Mouse (Mus musculus) G1E (cell line): ENCODE measurements around the gene Gm3776. TPM values are rescaled to one million over a fixed set of nuclear protein-coding genes. Genes with fewer than 3 reads are reported as not detected.
"Not testable (repeated sequence)": the region's sequence is repeated elsewhere in the genome, so short reads cannot be mapped to it uniquely, and the experiment has no call there.

Source experiments
- ATAC-seq: 2 replicates; pipeline ENCODE4 v1.8.0; 2016; ENCODE audit warnings: mild to moderate bottlenecking; ENCODE audit not compliant: insufficient number of reproducible peaks, poor library complexity, low FRiP score, severe bottlenecking; ENCODE audit errors: extremely low read depth
- DNase-seq: peaks from one replicate; pipeline ENCODE4 v3.0.0; 2012; ENCODE audit warnings: low spot score
- H3K27me3 ChIP-seq: 2 replicates; pipeline ENCODE4 v1.6.1; 2012; ENCODE audit warnings: mild to moderate bottlenecking, low read length, inconsistent platforms; ENCODE audit not compliant: insufficient read depth
- H3K36me3 ChIP-seq: replicated peaks from 2 replicates; pipeline ENCODE3; 2012; ENCODE audit warnings: mild to moderate bottlenecking, inconsistent platforms
- H3K4me1 ChIP-seq: 2 replicates; pipeline ENCODE4 v1.6.1; 2012; ENCODE audit warnings: low read depth, low read length, inconsistent platforms, mixed read lengths; ENCODE audit not compliant: insufficient read depth
- H3K4me3 ChIP-seq: 2 replicates; pipeline ENCODE4 v1.5.1; 2012; ENCODE audit warnings: low read depth, mild to moderate bottlenecking, inconsistent platforms, low read length, moderate library complexity, mixed read lengths
- H3K9me3 ChIP-seq: replicated peaks from 2 replicates; pipeline ENCODE4 v1.6.1; 2012; ENCODE audit warnings: inconsistent platforms
- CTCF ChIP-seq: IDR thresholded peaks from 2 replicates; pipeline ENCODE4 v1.5.1; 2012; ENCODE audit warnings: low read depth, low read length, inconsistent platforms, mixed read lengths
- GATA1 ChIP-seq: IDR thresholded peaks from 2 replicates; pipeline ENCODE4 v1.6.1; 2012; ENCODE audit warnings: borderline replicate concordance, low read length, inconsistent platforms, mixed read lengths
- GATA2 ChIP-seq: IDR thresholded peaks from 2 replicates; pipeline ENCODE4 v1.6.1; 2012; ENCODE audit warnings: low read depth, low read length, inconsistent platforms, borderline replicate concordance
- POLR2AphosphoS5 ChIP-seq: IDR thresholded peaks from 2 replicates; pipeline ENCODE4 v1.6.1; 2012; ENCODE audit warnings: low read depth, low read length, inconsistent platforms; ENCODE audit not compliant: insufficient replicate concordance
- TAL1 ChIP-seq: conservative IDR thresholded peaks from 2 replicates; pipeline ENCODE4 v1.6.1; 2012; ENCODE audit warnings: low read depth, low read length, inconsistent platforms, mixed read lengths
- polyA plus RNA-seq: library from polyadenylated mRNA; stranded (reverse); fragments of >175 nt; gene quantifications from 2 replicates; pipeline ENCODE4 v1.2.3, GENCODE M21; 2012
- total RNA-seq, 2 experiments: library from RNA; stranded (forward) in 1 of 2; stranded (reverse) in 1 of 2; fragments of 200-1000 nt in 1 of 2; fragments of >200 nt in 1 of 2; fragmentation: Nextera tagmentation in 1 of 2; gene quantifications; 2 replicates each; pipeline ENCODE4 v1.2.3; 2014 to 2017

Gm3776 gene
- not detected in 2 replicates for total RNA-seq (2014; fragmentation: Nextera tagmentation)
- total RNA-seq (2017): not detected in 2 replicates
- not detected in 2 replicates for polyA plus RNA-seq

GRCm38 (mm10) chr9:78256914-78257313, at the start of gene Gm3776:
TSS of gene Gm3776 (plus strand) at chr9:78257129.
- H3K4me1 ChIP-seq, DNase-seq, H3K4me3 ChIP-seq, H3K27me3 ChIP-seq, ATAC-seq, H3K36me3 ChIP-seq, H3K9me3 ChIP-seq: not testable (repeated sequence)

GRCm38 (mm10) chr9:78208956-78209355, 48.0 kb upstream of the Gm3776 start:
- no peaks in the 10 kb centered on the region for H3K36me3 ChIP-seq
- H3K4me1 ChIP-seq: 0 out of 2 replicates have a peak, but pooled peaks cover 3% of the 10 kb centered on the region
- H3K9me3 ChIP-seq: no peaks in the 10 kb centered on the region
- H3K27me3 ChIP-seq: peaks cover 3% of the 10 kb centered on the region; the same call in 1 of the 2 replicates
- no peak for DNase-seq
- no peak for TF ChIP-seq CTCF
- no peak for TF ChIP-seq POLR2AphosphoS5
- no peak for TF ChIP-seq TAL1
- TF ChIP-seq GATA2: no peak
- TF ChIP-seq GATA1: no peak
- ATAC-seq: no peak
- H3K4me3 ChIP-seq: no peak overlapping the region

DNA sequence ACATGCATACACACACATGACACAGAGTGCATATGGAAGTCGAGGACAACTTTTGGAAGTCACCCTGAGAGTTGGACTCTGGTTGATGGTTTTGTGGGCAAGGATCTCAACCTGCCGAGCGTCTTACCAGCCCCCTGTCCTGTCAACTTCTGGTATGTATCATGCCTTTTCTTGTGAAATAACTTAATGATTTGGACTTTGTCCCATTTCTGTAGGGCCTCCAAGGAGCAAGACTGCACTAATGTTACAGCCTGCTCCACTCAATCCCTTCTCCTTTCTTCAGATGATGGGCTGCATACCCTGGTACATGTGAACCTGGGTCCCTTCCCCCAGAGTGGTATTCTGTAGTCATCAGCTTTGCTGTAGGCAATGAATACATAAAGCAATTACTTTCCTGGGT, 46.9 kb upstream of the Gm3776 start:
- Histone ChIP-seq H3K27me3 (0 out of 2 replicates have a peak, but pooled peaks cover 3% of the 10 kb centered on the region), H3K4me1 (0 out of 2 replicates have a peak, but pooled peaks cover 3% of the 10 kb centered on the region), H3K9me3 (no peaks in the 10 kb centered on the region), H3K36me3 (no peaks in the 10 kb centered on the region), H3K4me3 (no peak overlapping the region)
- no peak for DNase-seq
- no peak for ATAC-seq
- TF ChIP-seq CTCF: no peak
- TF ChIP-seq GATA2: no peak
- no peak for TF ChIP-seq POLR2AphosphoS5
- TF ChIP-seq TAL1: no peak
- no peak for TF ChIP-seq GATA1

GRCm38 (mm10) chr9:78210821-78211220, 46.1 kb upstream of the Gm3776 start:
- Histone ChIP-seq H3K36me3 (no peaks in the 10 kb centered on the region), H3K9me3 (no peaks in the 10 kb centered on the region), H3K4me3 (no peak overlapping the region), H3K27me3 (0 out of 2 replicates have a peak, but pooled peaks cover 3% of the 10 kb centered on the region), H3K4me1 (0 out of 2 replicates have a peak, but pooled peaks cover 3% of the 10 kb centered on the region)
- TF ChIP-seq POLR2AphosphoS5 (no peak), GATA2 (no peak), GATA1 (no peak), TAL1 (no peak), CTCF (no peak)
- DNase-seq (no peak), ATAC-seq (no peak)

DNA sequence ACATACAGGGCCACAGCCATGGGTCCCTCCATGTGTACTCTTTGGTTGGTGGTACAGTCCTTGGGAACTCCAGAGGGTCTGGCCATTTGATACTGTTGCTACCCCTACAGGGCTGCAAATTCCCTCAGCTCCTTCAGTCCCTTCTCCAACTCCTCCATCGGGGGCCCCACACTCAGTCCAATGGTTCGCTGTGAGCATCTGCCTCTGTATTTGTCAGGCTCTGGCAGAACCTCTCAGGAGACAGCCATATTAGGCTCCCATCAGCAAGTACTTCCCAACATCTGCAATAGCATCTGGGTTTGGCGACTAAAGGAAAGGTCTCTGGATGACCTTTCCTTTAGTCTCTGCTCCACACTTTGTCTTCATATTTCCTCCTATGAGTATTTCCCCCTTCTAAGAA, 45.4 kb upstream of the Gm3776 start:
- no peak for DNase-seq
- H3K27me3 ChIP-seq: 0 out of 2 replicates have a peak, but pooled peaks cover 3% of the 10 kb centered on the region
- H3K9me3 ChIP-seq: no peaks in the 10 kb centered on the region
- no peak overlapping the region for H3K4me3 ChIP-seq
- no peaks in the 10 kb centered on the region for H3K36me3 ChIP-seq
- H3K4me1 ChIP-seq: 0 out of 2 replicates have a peak, but pooled peaks cover 3% of the 10 kb centered on the region
- TF ChIP-seq POLR2AphosphoS5 (no peak), CTCF (no peak), GATA2 (no peak), TAL1 (no peak), GATA1 (no peak)
- ATAC-seq: no peak

- Histone ChIP-seq H3K36me3 (no peaks in the 10 kb centered on the region), H3K9me3 (no peaks in the 10 kb centered on the region), H3K27me3 (0 out of 2 replicates have a peak, but pooled peaks cover 3% of the 10 kb centered on the region), H3K4me3 (no peak overlapping the region), H3K4me1 (0 out of 2 replicates have a peak, but pooled peaks cover 3% of the 10 kb centered on the region)
- ATAC-seq (no peak), DNase-seq (no peak)
- no peak for TF ChIP-seq GATA1
Observed at GRCm38 (mm10) chr9:78212341-78213049, 44.4 kb upstream of the Gm3776 start.
